Mouse (Mus musculus): ENCODE measurements at regions not wholly inside any gene's neighbourhood (a gene's known extent, or its start where the extent isn't known, plus 50 kb on each side); places are given as distances from the start of the nearest gene placed in this dataset.

GRCm38 (mm10) chr10:115664567-115664966, 77.0 kb upstream of the Lgr5 start:
- DNase-seq (ENCODE audit: extremely low spot score): no peak

- no peak for DNase-seq (ENCODE audit: extremely low spot score)
These were observed 89.1 kb upstream of the Lgr5 start for GRCm38 (mm10) chr10:115676661-115677060.

GRCm38 (mm10) chr10:115681115-115681514, 93.5 kb upstream of the Lgr5 start:
- no peak for DNase-seq (ENCODE audit: extremely low spot score)

GRCm38 (mm10) chr10:115691939-115692338, 104.4 kb upstream of the Lgr5 start:
- DNase-seq (ENCODE audit: extremely low spot score): no peak

- DNase-seq (ENCODE audit: extremely low spot score): no peak
These were observed 106.6 kb upstream of the Lgr5 start for GRCm38 (mm10) chr10:115693986-115694833.

GRCm38 (mm10) chr10:115702358-115702757, 114.3 kb upstream of the Tspan8 start:
- DNase-seq (ENCODE audit: extremely low spot score): no peak

GRCm38 (mm10) chr10:115708623-115709022, 108.0 kb upstream of the Tspan8 start:
- no peak for DNase-seq (ENCODE audit: extremely low spot score)

- peak; percentile 27 for DNase-seq (ENCODE audit: extremely low spot score)
These were observed 102.7 kb upstream of the Tspan8 start for GRCm38 (mm10) chr10:115713896-115714295.

- DNase-seq (ENCODE audit: extremely low spot score): peak; percentile 28
These were observed 100.5 kb upstream of the Tspan8 start for GRCm38 (mm10) chr10:115716178-115716577.

GRCm38 (mm10) chr10:115717064-115717463, 99.6 kb upstream of the Tspan8 start:
- DNase-seq (ENCODE audit: extremely low spot score): no peak

- no peak for DNase-seq (ENCODE audit: extremely low spot score)
These were observed 94.0 kb upstream of the Tspan8 start for GRCm38 (mm10) chr10:115722589-115722988.

- no peak for DNase-seq (ENCODE audit: extremely low spot score)
These were observed 73.8 kb upstream of the Tspan8 start for GRCm38 (mm10) chr10:115742634-115743347.

GRCm38 (mm10) chr10:115749844-115750243, 66.8 kb upstream of the Tspan8 start:
- DNase-seq (ENCODE audit: extremely low spot score): no peak

- DNase-seq (ENCODE audit: extremely low spot score): no peak
These were observed 66.4 kb upstream of the Tspan8 start for GRCm38 (mm10) chr10:115750250-115750649.

GRCm38 (mm10) chr10:115758667-115759066, 58.0 kb upstream of the Tspan8 start:
- DNase-seq (ENCODE audit: extremely low spot score): no peak

Data from embryo, embryonic 9.5 days (tissue).